Mouse (Mus musculus): ENCODE data around the gene Zfp575. TPM values are rescaled to one million over a fixed set of nuclear protein-coding genes. Genes with fewer than 3 reads are reported as not detected.

The Zfp575 gene
- polyA plus RNA-seq (2012; rRNA removed) (0.09 and 0.11 TPM in 2 replicates), polyA plus RNA-seq (2014; fragmentation: Nextera tagmentation; extraction: Ambion mirVana) (0.04 TPM in 1 of 2 replicates, not detected in the other)

DNA sequence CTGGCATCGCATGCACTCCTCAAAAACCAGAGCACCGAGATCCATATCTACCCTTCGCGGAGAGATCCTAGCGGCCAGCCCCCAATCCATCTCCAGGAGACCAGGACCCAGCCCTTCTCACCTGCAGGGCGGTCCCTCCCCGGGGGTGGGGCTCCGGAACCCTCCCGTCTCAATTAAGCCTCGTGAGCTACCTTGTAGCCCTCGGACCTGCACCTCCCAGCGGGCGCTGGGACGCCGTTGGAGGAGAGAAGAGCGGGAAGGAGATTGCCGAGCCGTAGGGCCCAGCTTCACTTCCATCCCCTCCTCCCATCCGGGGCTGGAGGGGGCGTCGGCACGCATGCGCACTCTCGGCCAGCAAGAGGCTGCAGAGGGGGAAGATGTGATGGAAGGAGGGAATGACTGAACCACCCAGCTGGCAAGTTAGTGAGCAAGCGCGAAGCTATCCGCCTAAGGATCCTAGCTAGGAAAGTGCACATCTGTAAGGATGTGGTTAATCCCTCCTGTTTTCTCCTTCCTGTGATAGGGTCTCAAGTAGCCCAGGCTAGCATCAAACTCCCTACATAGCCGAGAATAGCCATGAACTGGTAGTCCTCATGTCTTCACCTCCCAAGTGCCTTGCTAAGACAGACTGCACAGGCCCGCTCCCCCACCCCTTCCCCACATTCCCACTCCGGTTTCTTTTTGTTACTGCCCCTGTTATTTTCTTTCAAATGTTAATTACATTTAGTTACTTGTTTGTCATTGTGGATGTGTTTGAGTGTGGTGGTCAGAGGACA, at the start of gene Zfp575, which contains the start of gene Ethe1:
Gene Zfp575, minus strand, starts transcription at position 312 of the 776 bp plus-strand sequence.
Gene Ethe1, plus strand, starts transcription at position 214 of the 776 bp plus-strand sequence.
- no peak for TF ChIP-seq CTCF (IDR thresholded peaks at IDR 0.05; ENCODE audit: low read depth)
- WGBS (ENCODE audit: insufficient replicate concordance): 11% methylated on average over 30 of the region's 30 CpGs
- Histone ChIP-seq H3K4me3 (ENCODE audit: insufficient read depth in 1 of 2, low read depth in 2 of 2, low read length in 2 of 2) (peak within 1 kb of the TSS; percentile 26 to 29), H3K36me3 (replicated peaks; ENCODE audit: control insufficient read depth, insufficient read depth, low read depth) (no peaks in the 10 kb centered on the region), H3K9ac (replicated peaks) (no peak within 1 kb of the TSS), H3K27ac (no peak within 1 kb of the TSS), H3K4me1 (replicated peaks; ENCODE audit: control insufficient read depth in 2 of 2, insufficient read depth in 2 of 2, low read length in 1 of 2) (peaks cover 10 to 21% of the 10 kb centered on the region in 2 experiments), H3K27me3 (ENCODE audit: control insufficient read depth, insufficient read depth, low read length) (peaks cover 7% of the 10 kb centered on the region), H3K4me2 (ENCODE audit: low read depth) (peak within 1 kb of the TSS; percentile 48), H3K9me3 (ENCODE audit: control insufficient read depth, low read length) (no peaks in the 10 kb centered on the region)
- DNase-seq (ENCODE audit: low read depth in 3 of 3, low spot score in 3 of 3): no peak
- ATAC-seq (ENCODE audit: insufficient read depth): no peak

DNA sequence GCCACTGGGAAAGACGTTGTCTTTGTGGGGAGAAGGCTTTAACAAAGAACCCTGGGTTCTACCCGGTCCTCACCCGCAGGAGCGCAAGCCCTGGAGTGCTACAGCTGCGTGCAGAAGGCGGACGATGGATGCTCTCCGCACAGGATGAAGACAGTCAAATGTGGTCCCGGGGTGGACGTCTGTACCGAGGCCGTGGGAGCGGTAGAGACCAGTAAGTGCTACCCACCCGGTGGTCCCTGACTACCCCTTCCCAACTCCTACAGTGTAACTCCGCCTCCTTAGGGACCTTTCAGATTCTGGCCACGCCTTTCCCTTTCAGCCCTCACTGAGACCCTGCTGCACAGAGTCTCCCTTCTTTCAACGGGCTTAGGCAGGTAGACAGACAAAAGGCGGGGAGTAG, 49.6 kb upstream of the Zfp575 start:
- ATAC-seq (ENCODE audit: insufficient read depth) (no peak), DNase-seq (ENCODE audit: low read depth in 3 of 3, low spot score in 3 of 3) (no peak)
- Histone ChIP-seq H3K36me3 (replicated peaks; ENCODE audit: control insufficient read depth, insufficient read depth, low read depth) (no peaks in the 10 kb centered on the region), H3K4me1 (replicated peaks; ENCODE audit: control insufficient read depth in 2 of 2, insufficient read depth in 2 of 2, low read length in 1 of 2) (0 out of 4 replicates have a peak, but pooled peaks cover 0 to 2% of the 10 kb centered on the region in 2 experiments), H3K9me3 (ENCODE audit: control insufficient read depth, low read length) (no peaks in the 10 kb centered on the region), H3K27ac (no peak overlapping the region), H3K4me3 (ENCODE audit: insufficient read depth in 1 of 2, low read depth in 2 of 2, low read length in 2 of 2) (no peak overlapping the region), H3K9ac (replicated peaks) (no peak overlapping the region), H3K4me2 (ENCODE audit: low read depth) (no peak overlapping the region), H3K27me3 (ENCODE audit: control insufficient read depth, insufficient read depth, low read length) (peaks cover 36% of the 10 kb centered on the region)
- WGBS (ENCODE audit: insufficient replicate concordance): 7% methylated on average over 18 of the region's 18 CpGs
- TF ChIP-seq EP300 (IDR thresholded peaks at IDR 0.05; ENCODE audit: low read depth): no peak

DNA sequence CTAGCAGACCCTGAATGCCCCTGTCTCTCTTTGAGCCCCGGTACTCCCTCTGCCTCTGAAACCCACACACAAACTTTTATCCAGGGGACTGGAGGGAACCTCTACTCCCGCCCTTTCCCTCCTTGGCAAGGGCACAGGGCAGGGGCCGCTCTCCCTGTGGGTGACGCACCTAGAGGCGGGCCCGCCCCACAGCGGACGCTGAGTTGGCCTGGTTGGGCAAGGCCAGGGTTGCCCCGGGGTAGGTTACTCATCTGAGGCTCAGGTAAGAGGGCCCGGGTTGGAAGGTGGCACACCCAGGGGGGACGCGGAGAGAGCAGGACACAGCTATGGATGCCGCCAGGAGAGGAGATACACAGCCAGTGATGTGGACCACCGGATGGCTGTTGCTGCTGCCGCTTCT, 48.8 kb upstream of the Zfp575 start, which contains the start of gene Lypd3:
Gene Lypd3, plus strand, starts transcription at position 287 of the 400 bp plus-strand sequence.
- Histone ChIP-seq H3K9ac (replicated peaks) (no peak within 1 kb of the TSS), H3K4me2 (ENCODE audit: low read depth) (no peak within 1 kb of the TSS)

DNA sequence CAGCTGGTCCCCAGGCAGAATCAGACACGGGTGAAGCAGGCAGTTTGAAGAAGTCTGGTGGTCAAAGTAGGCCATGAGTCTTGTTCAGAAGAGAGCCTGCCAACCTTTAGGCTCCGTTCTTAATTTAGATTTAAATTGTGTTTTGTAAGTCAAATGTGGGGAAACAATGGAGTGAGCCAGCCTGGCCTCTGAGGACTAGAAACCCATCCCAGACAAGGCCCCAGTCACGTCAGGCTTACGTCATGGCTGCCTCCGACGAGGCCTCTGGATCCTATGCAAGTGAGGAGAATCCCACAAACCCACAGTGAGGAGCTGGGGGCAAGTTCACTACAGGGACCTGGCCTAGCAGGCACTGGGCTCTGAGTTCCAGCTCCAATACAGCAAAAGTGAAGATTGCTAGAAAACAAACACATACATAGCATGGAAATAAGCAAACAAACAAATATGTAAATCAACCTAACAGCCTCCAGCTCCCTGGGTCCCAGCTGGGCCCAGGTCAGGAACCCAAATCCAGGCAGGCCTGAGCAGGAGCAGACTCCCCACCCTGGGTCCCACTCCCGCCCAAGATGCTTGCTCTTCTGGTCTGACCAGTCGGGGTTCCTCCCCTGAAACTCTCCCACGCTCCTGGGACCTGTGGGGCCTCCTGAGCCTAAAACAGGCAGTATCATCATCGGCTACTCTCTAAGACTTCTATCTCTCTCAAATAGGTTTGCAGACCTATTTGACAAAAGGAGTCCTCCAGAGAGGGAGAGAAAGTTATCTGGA, 42.9 kb upstream of the Zfp575 start:
- ATAC-seq (ENCODE audit: insufficient read depth) (no peak), DNase-seq (ENCODE audit: low read depth in 3 of 3, low spot score in 3 of 3) (no peak)
- Histone ChIP-seq H3K27me3 (ENCODE audit: control insufficient read depth, insufficient read depth, low read length) (no peaks in the 10 kb centered on the region), H3K9me3 (ENCODE audit: control insufficient read depth, low read length) (no peaks in the 10 kb centered on the region), H3K36me3 (replicated peaks; ENCODE audit: control insufficient read depth, insufficient read depth, low read depth) (no peaks in the 10 kb centered on the region), H3K9ac (replicated peaks) (no peak overlapping the region), H3K4me1 (replicated peaks; ENCODE audit: control insufficient read depth in 2 of 2, insufficient read depth in 2 of 2, low read length in 1 of 2) (no peaks in the 10 kb centered on the region), H3K27ac (no peak overlapping the region), H3K4me3 (ENCODE audit: insufficient read depth in 1 of 2, low read depth in 2 of 2, low read length in 2 of 2) (no peak overlapping the region), H3K4me2 (ENCODE audit: low read depth) (no peak overlapping the region)
- WGBS (ENCODE audit: insufficient replicate concordance): 60% methylated on average over 10 of the region's 10 CpGs
- no peak for TF ChIP-seq CTCF (IDR thresholded peaks at IDR 0.05; ENCODE audit: low read depth)
- no peak for TF ChIP-seq EP300 (IDR thresholded peaks at IDR 0.05; ENCODE audit: low read depth)

More for the DNA sequence above, 48.8 kb upstream of the Zfp575 start, which contains the start of gene Lypd3:
- no peaks in the 10 kb centered on the region for H3K36me3 ChIP-seq (replicated peaks; ENCODE audit: control insufficient read depth, insufficient read depth, low read depth)
- WGBS (ENCODE audit: insufficient replicate concordance): 25% methylated on average over 15 of the region's 15 CpGs
- no peak for TF ChIP-seq EP300 (IDR thresholded peaks at IDR 0.05; ENCODE audit: low read depth)
- no peak within 1 kb of the TSS for H3K4me3 ChIP-seq (ENCODE audit: insufficient read depth in 1 of 2, low read depth in 2 of 2, low read length in 2 of 2)
- no peak within 1 kb of the TSS for H3K27ac ChIP-seq
- H3K4me1 ChIP-seq (replicated peaks; ENCODE audit: control insufficient read depth in 2 of 2, insufficient read depth in 2 of 2, low read length in 1 of 2): 0 out of 4 replicates have a peak, but pooled peaks cover 0 to 2% of the 10 kb centered on the region in 2 experiments
- H3K27me3 ChIP-seq (ENCODE audit: control insufficient read depth, insufficient read depth, low read length): peaks cover 36% of the 10 kb centered on the region
- ATAC-seq (ENCODE audit: insufficient read depth): no peak
- H3K9me3 ChIP-seq (ENCODE audit: control insufficient read depth, low read length): no peaks in the 10 kb centered on the region
- DNase-seq (ENCODE audit: low read depth in 3 of 3, low spot score in 3 of 3): no peak

DNA sequence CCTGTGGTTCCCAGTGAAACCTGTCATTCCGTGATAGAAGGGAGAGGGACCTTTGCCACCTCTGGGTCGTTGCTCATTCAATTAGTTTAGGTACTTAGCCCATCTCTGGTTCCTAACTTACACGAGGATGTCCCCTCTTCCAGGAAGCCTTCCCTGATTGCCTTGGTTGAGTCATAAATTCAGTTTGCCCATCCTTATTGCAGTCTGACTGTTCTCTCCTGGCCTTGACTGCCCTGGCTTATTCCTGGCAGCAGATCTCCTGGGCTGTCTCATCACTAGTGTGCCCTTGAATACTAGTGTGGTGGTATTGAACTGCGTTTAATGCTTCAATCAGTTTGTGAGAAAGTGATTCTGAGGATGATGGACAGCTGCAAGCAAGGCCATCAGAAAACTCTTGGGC, 42.2 kb upstream of the Zfp575 start:
- no peaks in the 10 kb centered on the region for H3K4me1 ChIP-seq (replicated peaks; ENCODE audit: control insufficient read depth in 2 of 2, insufficient read depth in 2 of 2, low read length in 1 of 2)
- ATAC-seq (ENCODE audit: insufficient read depth): no peak
- H3K27me3 ChIP-seq (ENCODE audit: control insufficient read depth, insufficient read depth, low read length): no peaks in the 10 kb centered on the region
- H3K4me3 ChIP-seq (ENCODE audit: insufficient read depth in 1 of 2, low read depth in 2 of 2, low read length in 2 of 2): no peak overlapping the region
- DNase-seq (ENCODE audit: low read depth in 3 of 3, low spot score in 3 of 3): no peak
- H3K9me3 ChIP-seq (ENCODE audit: control insufficient read depth, low read length): no peaks in the 10 kb centered on the region
- H3K27ac ChIP-seq: no peak overlapping the region
- TF ChIP-seq EP300 (IDR thresholded peaks at IDR 0.05; ENCODE audit: low read depth) (no peak), CTCF (IDR thresholded peaks at IDR 0.05; ENCODE audit: low read depth) (no peak)
- H3K36me3 ChIP-seq (replicated peaks; ENCODE audit: control insufficient read depth, insufficient read depth, low read depth): no peaks in the 10 kb centered on the region
- no peak overlapping the region for H3K9ac ChIP-seq (replicated peaks)
- 55% methylated on average over 4 of the region's 4 CpGs for WGBS (ENCODE audit: insufficient replicate concordance)
- H3K4me2 ChIP-seq (ENCODE audit: low read depth): no peak overlapping the region

Data from liver, embryonic 14.5 days (tissue).